Mouse (Mus musculus) myocyte (in vitro differentiated cells): Measurements from ENCODE around the gene Ephx1. TPM values are rescaled to one million over a fixed set of nuclear protein-coding genes. Genes with fewer than 3 reads are reported as not detected.

Source experiments
- H3K27me3 ChIP-seq: one replicate; pipeline ENCODE4 v1.6.1; 2011; ENCODE audit not compliant: control insufficient read depth, insufficient read depth, insufficient read length
- H3K36me3 ChIP-seq: one replicate; pipeline ENCODE4 v1.6.1; 2011; ENCODE audit not compliant: control insufficient read depth, insufficient read depth
- H3K4me2 ChIP-seq: one replicate; pipeline ENCODE4 v1.6.1; 2011; ENCODE audit warnings: low read depth, control low read depth
- H3K4me3 ChIP-seq: one replicate; pipeline ENCODE4 v1.5.1; 2011; ENCODE audit warnings: mild to moderate bottlenecking, control low read depth, moderate library complexity
- H3K79me2 ChIP-seq: one replicate; pipeline ENCODE4 v1.6.1; 2011; ENCODE audit not compliant: control insufficient read depth, insufficient read depth
- H3ac ChIP-seq: one replicate; pipeline ENCODE4 v1.6.1; 2011; ENCODE audit not compliant: control insufficient read depth, insufficient read length
- CEBPB ChIP-seq: IDR thresholded peaks from 2 replicates; pipeline ENCODE4 v1.6.1; 2011; ENCODE audit warnings: mild to moderate bottlenecking, moderate library complexity; ENCODE audit not compliant: poor library complexity, insufficient read depth, severe bottlenecking
- E2F4 ChIP-seq: IDR thresholded peaks from one replicate; pipeline ENCODE4 v1.6.1; 2011; ENCODE audit warnings: mild to moderate bottlenecking, control low read depth, moderate library complexity; ENCODE audit not compliant: insufficient read depth
- MAX ChIP-seq: IDR thresholded peaks from one replicate; pipeline ENCODE4 v1.6.1; 2011; ENCODE audit warnings: low read depth, mild to moderate bottlenecking, control low read depth
- MYOD1 ChIP-seq, 3 experiments: IDR thresholded peaks; one replicate each; pipeline ENCODE4 v1.6.1; 2011; ENCODE audit warnings: control low read depth in 2 of 3, low read depth in 2 of 3, mild to moderate bottlenecking in 2 of 3, moderate library complexity in 1 of 3; ENCODE audit not compliant: insufficient read length in 2 of 3, control insufficient read depth in 1 of 3
- MYOG ChIP-seq, 3 experiments: IDR thresholded peaks; one replicate each; pipeline ENCODE4 v1.6.1; 2011; ENCODE audit warnings: control low read depth in 2 of 3, low read depth in 2 of 3, mild to moderate bottlenecking in 2 of 3; ENCODE audit not compliant: insufficient read length in 2 of 3, control insufficient read depth in 1 of 3, insufficient read depth in 1 of 3
- POLR2A ChIP-seq: IDR thresholded peaks from one replicate; pipeline ENCODE4 v1.6.1; 2011; ENCODE audit warnings: low read depth, mild to moderate bottlenecking, control low read depth, moderate library complexity; ENCODE audit not compliant: insufficient read length
- POLR2AphosphoS2 ChIP-seq: IDR thresholded peaks from one replicate; pipeline ENCODE4 v1.6.1; 2011; ENCODE audit warnings: low read depth, control low read depth; ENCODE audit not compliant: insufficient read length
- REST ChIP-seq: IDR thresholded peaks from one replicate; pipeline ENCODE4 v1.6.1; 2011; ENCODE audit warnings: mild to moderate bottlenecking, control low read depth, moderate library complexity; ENCODE audit not compliant: insufficient read depth, insufficient read length
- SRF ChIP-seq: IDR thresholded peaks from one replicate; pipeline ENCODE4 v1.6.1; 2011; ENCODE audit warnings: low read depth; ENCODE audit not compliant: control insufficient read depth, insufficient read length
- TCF12 ChIP-seq: IDR thresholded peaks from one replicate; pipeline ENCODE4 v1.6.1; 2011; ENCODE audit warnings: mild to moderate bottlenecking, control low read depth; ENCODE audit not compliant: poor library complexity, insufficient read depth, severe bottlenecking
- TCF3 ChIP-seq: IDR thresholded peaks from one replicate; pipeline ENCODE4 v1.6.1; 2011; ENCODE audit warnings: low read depth, control low read depth; ENCODE audit not compliant: insufficient read length
- USF1 ChIP-seq: IDR thresholded peaks from one replicate; pipeline ENCODE4 v1.6.1; 2011; ENCODE audit warnings: low read depth, mild to moderate bottlenecking, control low read depth, moderate library complexity
- polyA plus RNA-seq: library from polyadenylated mRNA; unstranded; fragments of >200 nt; fragmentation: generic; extraction: Trizol; gene quantifications from one replicate; pipeline ENCODE4 v1.2.1, GENCODE M21; 2012; ENCODE audit warnings: missing spikeins

Gene Ephx1
- polyA plus RNA-seq, 1 experiment, result 116 TPM

DNA sequence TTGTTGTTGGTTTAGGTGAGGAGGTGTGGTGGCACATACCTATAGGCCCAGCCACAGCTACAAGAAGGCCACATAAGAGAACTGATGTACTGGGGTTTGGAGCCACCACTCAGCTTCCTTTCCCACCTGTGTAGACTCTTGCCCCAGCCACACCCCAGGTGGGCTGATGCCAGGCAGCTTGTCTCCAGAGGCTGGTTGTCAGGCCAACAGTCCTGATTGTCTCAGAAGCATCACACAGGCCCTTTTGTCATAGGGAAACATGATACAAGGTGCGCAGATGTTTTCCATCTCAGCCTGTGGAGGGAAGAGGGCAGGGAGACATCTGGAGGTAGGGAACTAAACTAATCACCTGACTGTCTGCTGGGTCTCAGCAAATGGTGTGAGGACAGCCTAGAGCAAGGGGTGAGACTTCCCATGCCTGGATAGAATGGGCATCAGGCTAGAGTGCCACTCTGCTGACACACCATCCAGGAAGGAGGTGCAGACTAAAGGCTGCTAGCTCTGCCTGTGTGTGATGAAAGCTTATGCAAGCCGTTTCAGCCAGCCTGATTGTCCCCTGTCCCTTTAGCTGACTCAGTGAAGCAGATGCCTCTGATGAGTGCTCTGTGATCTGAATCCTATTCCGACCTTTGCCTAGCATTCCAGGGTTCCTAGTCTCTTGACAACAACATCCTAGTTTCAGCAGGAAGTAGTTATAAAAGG lies 41.2 kb upstream of the Ephx1 start:
- TF ChIP-seq CEBPB, result peak; percentile 88
- no peak for TF ChIP-seq MYOG (IDR thresholded peaks at IDR 0.05; ENCODE audit: control insufficient read depth in 1 of 3, insufficient read depth in 1 of 3, insufficient read length in 2 of 3, low read depth in 2 of 3)
- Histone ChIP-seq H3ac (no peak overlapping the region), H3K36me3 (no peaks in the 10 kb centered on the region), H3K4me3 (no peak overlapping the region), H3K4me2 (no peak overlapping the region), H3K79me2 (no peaks in the 10 kb centered on the region), H3K27me3 (peaks cover 23% of the 10 kb centered on the region)

DNA sequence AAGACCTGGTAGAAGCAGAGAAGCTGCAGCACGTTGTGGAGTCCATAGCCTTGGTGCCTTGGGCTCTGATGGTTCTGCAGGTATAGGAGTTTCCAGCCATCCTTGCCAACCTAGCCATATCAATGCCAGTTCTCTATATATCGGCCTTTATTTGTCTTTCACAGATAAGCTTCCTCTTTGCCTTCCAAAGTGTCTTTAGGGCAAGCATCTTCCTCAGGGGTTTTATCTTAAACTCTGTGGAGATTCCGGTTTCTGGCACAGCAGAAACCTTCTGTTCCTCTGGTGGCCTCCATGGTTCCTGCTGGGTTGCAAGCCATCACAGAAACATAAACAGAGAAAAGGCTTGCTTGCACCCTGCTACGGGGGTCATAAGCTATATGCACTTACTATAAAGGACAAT lies 32.2 kb upstream of the Ephx1 start:
- Histone ChIP-seq H3K79me2 (no peaks in the 10 kb centered on the region), H3K36me3 (no peaks in the 10 kb centered on the region), H3K4me2 (no peak overlapping the region), H3K4me3 (no peak overlapping the region), H3ac (no peak overlapping the region), H3K27me3 (peaks cover 18% of the 10 kb centered on the region)
- no peak for TF ChIP-seq USF1
- TF ChIP-seq SRF, result no peak
- no peak for TF ChIP-seq MYOD1 (IDR thresholded peaks at IDR 0.05; ENCODE audit: control insufficient read depth in 1 of 3, insufficient read length in 2 of 3, low read depth in 2 of 3)
- TF ChIP-seq REST, result no peak
- no peak for TF ChIP-seq MYOG (IDR thresholded peaks at IDR 0.05; ENCODE audit: control insufficient read depth in 1 of 3, insufficient read depth in 1 of 3, insufficient read length in 2 of 3, low read depth in 2 of 3)
- no peak for TF ChIP-seq TCF12
- TF ChIP-seq CEBPB, result no peak
- TF ChIP-seq MAX, result no peak
- TF ChIP-seq POLR2A, result no peak
- no peak for TF ChIP-seq TCF3
- no peak for TF ChIP-seq E2F4
- no peak for TF ChIP-seq POLR2AphosphoS2

DNA sequence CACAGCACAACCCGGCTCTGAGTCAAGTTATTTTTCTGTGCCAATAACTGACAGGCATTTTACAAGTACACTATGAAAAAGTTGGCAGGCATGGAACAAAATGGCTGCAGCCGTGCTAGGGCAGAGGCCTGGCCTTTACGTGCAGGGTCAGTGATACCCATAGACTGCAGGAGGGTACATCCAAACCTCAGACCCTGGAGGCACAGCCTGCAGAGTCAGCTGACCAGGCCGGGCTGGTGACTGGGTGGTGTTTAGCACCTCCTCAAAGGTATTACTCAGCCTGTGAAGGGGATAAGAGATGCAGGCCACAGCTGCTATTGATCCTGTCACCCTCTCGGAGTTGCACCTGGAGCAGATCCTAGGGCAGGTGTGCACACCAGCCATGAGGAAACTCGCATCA lies 30.2 kb upstream of the Ephx1 start, which contains the start of gene 9130409I23Rik:
TSS of gene 9130409I23Rik (plus strand) at position 301 of the 400 bp plus-strand sequence.
- Histone ChIP-seq H3K4me2 (no peak within 1 kb of the TSS), H3ac (no peak within 1 kb of the TSS), H3K4me3 (no peak within 1 kb of the TSS), H3K79me2 (no peaks in the 10 kb centered on the region), H3K27me3 (peaks cover 26% of the 10 kb centered on the region), H3K36me3 (no peaks in the 10 kb centered on the region)
- TF ChIP-seq POLR2A, result no peak
- no peak for TF ChIP-seq MYOD1 (IDR thresholded peaks at IDR 0.05; ENCODE audit: control insufficient read depth in 1 of 3, insufficient read length in 2 of 3, low read depth in 2 of 3)
- TF ChIP-seq MYOG (IDR thresholded peaks at IDR 0.05; ENCODE audit: control insufficient read depth in 1 of 3, insufficient read depth in 1 of 3, insufficient read length in 2 of 3, low read depth in 2 of 3), result no peak
- TF ChIP-seq CEBPB, result no peak

DNA sequence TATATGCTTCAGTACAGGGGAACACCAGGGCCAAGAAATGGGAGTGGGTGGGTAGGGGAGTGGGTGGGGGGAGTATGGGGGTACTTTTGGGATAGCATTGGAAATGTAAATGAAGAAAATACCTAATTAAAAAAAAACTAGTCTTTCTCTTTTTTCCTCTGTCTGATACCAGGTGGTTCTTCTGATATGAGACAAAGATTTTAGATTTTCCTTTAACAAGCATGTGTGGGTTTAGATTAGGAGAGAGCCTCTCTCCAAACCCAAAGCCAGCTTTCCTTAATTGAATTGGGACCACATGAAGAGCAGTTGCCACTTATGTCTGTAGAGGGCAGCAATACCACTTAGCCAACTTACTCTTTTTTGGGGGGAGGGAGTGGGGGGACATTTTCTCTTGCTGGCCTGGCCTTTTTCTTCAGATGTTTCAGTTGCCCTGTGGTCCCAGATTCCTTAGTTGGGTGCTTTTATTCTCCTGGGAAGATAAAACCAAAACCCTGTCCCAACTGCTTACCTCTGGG lies 28.7 kb upstream of the Ephx1 start:
- no peak overlapping the region for H3K4me3 ChIP-seq
- no peaks in the 10 kb centered on the region for H3K36me3 ChIP-seq
- no peak overlapping the region for H3ac ChIP-seq
- H3K27me3 ChIP-seq, result peaks cover 26% of the 10 kb centered on the region
- no peaks in the 10 kb centered on the region for H3K79me2 ChIP-seq
- no peak overlapping the region for H3K4me2 ChIP-seq
- TF ChIP-seq E2F4 (no peak), POLR2A (no peak), REST (no peak), CEBPB (no peak), TCF12 (no peak), USF1 (no peak), POLR2AphosphoS2 (no peak), MYOG (IDR thresholded peaks at IDR 0.05; ENCODE audit: control insufficient read depth in 1 of 3, insufficient read depth in 1 of 3, insufficient read length in 2 of 3, low read depth in 2 of 3) (no peak), TCF3 (no peak), SRF (no peak), MYOD1 (IDR thresholded peaks at IDR 0.05; ENCODE audit: control insufficient read depth in 1 of 3, insufficient read length in 2 of 3, low read depth in 2 of 3) (no peak), MAX (no peak)

DNA sequence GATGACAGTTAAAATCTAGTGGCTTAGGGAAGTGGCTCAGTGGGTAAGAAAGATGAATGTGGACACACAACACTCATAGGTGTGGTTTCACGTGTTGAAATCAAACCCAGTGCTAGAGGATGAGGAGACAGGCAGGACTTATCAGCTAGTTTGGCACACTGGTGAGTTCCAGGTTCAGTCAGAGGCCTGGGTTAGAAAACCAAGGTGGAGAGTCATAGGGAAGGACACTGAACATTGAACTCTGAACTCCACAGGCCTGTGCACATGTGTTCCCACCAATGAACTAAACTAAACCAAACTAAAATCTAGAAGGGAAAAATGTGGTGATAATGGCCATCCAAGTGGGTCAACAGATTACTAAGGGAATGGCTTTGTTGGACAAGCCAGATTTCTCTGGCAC lies 26.8 kb upstream of the Ephx1 start:
- Histone ChIP-seq H3K27me3 (peaks cover 14% of the 10 kb centered on the region), H3K4me3 (no peak overlapping the region), H3K4me2 (no peak overlapping the region), H3ac (no peak overlapping the region), H3K36me3 (no peaks in the 10 kb centered on the region), H3K79me2 (no peaks in the 10 kb centered on the region)
- TF ChIP-seq POLR2AphosphoS2, result no peak
- no peak for TF ChIP-seq POLR2A
- TF ChIP-seq MYOG (IDR thresholded peaks at IDR 0.05; ENCODE audit: control insufficient read depth in 1 of 3, insufficient read depth in 1 of 3, insufficient read length in 2 of 3, low read depth in 2 of 3), result no peak
- TF ChIP-seq MYOD1 (IDR thresholded peaks at IDR 0.05; ENCODE audit: control insufficient read depth in 1 of 3, insufficient read length in 2 of 3, low read depth in 2 of 3), result no peak
- no peak for TF ChIP-seq SRF
- TF ChIP-seq MAX, result no peak
- TF ChIP-seq TCF3, result no peak
- TF ChIP-seq REST, result no peak
- no peak for TF ChIP-seq CEBPB
- TF ChIP-seq E2F4, result no peak
- no peak for TF ChIP-seq TCF12
- no peak for TF ChIP-seq USF1
